Mouse (Mus musculus): ENCODE results near the gene Rasgef1c. TPM values are rescaled to one million over a fixed set of nuclear protein-coding genes. Genes with fewer than 3 reads are reported as not detected.

Gene Rasgef1c
- polyA plus RNA-seq, 1 experiment from 2014 or later, result 0.46 TPM

DNA sequence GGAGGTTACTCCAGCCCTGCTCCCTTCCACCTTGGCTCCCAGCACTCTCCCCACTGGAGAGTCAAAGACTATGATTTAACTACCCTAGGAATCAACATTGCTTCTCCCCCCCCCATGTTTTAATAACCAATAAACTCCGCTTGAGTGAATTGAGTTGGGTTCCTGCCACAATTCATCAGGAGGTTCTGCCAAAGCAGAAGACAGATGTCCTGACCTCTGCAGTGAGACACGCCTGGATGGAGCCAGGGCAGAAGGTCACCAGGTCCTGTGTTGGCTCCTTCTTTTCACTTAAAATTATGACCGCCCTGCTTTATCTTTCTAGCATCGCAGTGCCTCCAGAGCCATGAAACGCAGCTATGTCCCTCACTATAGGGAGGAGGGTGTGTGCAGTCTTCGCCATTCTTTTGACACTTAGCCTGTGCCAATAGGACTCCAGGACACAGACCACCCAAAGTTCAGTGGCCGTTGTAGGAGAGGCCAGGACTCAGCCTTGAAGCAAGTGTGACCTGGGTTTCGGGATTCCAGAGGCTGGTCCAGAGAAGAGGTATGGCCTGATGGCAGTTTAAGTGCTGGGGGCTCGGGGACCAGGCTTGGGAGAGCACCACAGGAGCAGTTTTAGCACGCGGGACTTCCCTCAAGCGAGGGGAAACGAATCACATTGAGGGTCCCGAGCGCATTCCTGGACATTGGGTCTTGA lies 525 bp upstream of the Rasgef1c start:
- no peak overlapping the region for H3K27ac ChIP-seq (ENCODE audit: low read depth)
- no peaks in the 10 kb centered on the region for H3K4me1 ChIP-seq (replicated peaks; ENCODE audit: control insufficient read depth, insufficient read depth, low read length)
- 19% methylated on average over 15 of the region's 15 CpGs for WGBS
- no peak overlapping the region; the same call in 1 of the 2 replicates for H3K9ac ChIP-seq (ENCODE audit: low read length)
- H3K9me3 ChIP-seq (ENCODE audit: control insufficient read depth, low read length), result 0 out of 2 replicates have a peak, but pooled peaks cover 3% of the 10 kb centered on the region
- peaks cover 37% of the 10 kb centered on the region for H3K27me3 ChIP-seq (replicated peaks; ENCODE audit: control insufficient read depth, insufficient read depth, low read length)
- peak overlapping the region; percentile 54 for H3K4me3 ChIP-seq (ENCODE audit: low read depth, low read length)
- peak overlapping the region; percentile 100 for H3K4me2 ChIP-seq (ENCODE audit: low read length)
- ATAC-seq (replicated peaks; ENCODE audit: low FRiP score, low TSS enrichment, low read depth) (peak; percentile 34; the same call in 1 of the 2 replicates), DNase-seq (ENCODE audit: low spot score) (peak; percentile 60)
- no peaks in the 10 kb centered on the region for H3K36me3 ChIP-seq (ENCODE audit: control insufficient read depth, insufficient read depth, low read length)

DNA sequence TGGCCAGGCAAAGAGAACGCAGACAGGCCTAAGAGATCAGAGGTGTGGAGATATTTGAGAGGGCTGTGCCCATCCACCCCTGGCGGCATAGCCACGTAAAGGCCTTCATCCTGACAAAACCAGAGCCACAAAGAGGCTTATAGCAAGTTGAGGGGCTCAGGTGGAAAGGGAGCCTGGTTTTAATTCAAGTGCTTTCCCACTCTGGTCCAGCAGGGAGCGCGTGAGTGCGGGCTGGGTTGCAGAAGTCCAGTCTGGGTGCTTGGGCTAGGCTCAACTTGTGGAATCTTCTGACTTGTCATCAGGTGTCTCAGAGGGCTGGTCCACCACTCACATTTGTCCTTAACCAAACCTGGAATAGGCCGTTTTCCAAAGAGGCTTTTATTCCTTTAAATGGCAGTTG lies 1.7 kb downstream of the Rasgef1c start:
- H3K27ac ChIP-seq (ENCODE audit: low read depth), result no peak overlapping the region
- no peak overlapping the region for H3K4me3 ChIP-seq (ENCODE audit: low read depth, low read length)
- no peak overlapping the region for H3K9ac ChIP-seq (ENCODE audit: low read length)
- no peaks in the 10 kb centered on the region for H3K4me1 ChIP-seq (replicated peaks; ENCODE audit: control insufficient read depth, insufficient read depth, low read length)
- peaks cover 37% of the 10 kb centered on the region for H3K27me3 ChIP-seq (replicated peaks; ENCODE audit: control insufficient read depth, insufficient read depth, low read length)
- H3K9me3 ChIP-seq (ENCODE audit: control insufficient read depth, low read length), result no peaks in the 10 kb centered on the region
- WGBS, result 10% methylated on average over 7 of the region's 7 CpGs
- H3K4me2 ChIP-seq (ENCODE audit: low read length), result no peak overlapping the region
- no peaks in the 10 kb centered on the region for H3K36me3 ChIP-seq (ENCODE audit: control insufficient read depth, insufficient read depth, low read length)
- no peak for ATAC-seq (replicated peaks; ENCODE audit: low FRiP score, low TSS enrichment, low read depth)
- DNase-seq (ENCODE audit: low spot score), result peak; percentile 83

DNA sequence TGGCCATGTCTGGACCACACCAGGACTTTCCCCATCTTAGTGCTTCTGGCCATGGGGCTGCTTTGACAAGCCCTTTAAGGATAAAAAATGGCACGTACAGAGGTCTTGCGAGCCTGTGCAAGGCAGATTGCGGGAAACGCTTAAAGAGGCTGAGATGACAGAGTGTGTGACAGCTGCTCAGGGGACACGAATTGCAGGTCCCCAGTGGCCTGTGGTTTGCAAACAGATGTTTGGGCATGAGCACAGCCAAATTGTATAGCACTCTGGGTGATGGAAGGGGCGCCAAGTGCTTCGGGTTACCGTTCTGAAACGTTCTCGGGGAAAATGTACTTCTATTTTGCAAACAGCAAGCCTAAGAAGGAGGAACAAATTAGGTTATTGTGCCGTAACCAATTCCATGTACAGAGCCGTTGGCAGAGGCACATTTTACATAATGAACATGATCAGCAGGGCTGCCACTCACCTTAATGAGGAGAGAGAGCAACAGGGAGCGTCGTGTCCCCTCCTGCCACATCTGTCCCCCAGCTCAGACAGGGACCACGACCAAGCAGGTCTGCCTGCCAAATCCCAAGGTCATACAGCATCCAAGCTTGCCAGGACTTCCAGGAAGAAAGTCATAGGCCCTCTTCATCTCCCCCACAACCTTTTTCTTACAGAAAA lies 17.0 kb downstream of the Rasgef1c start:
- 68% methylated on average over 15 of the region's 15 CpGs for WGBS
- H3K27ac ChIP-seq (ENCODE audit: low read depth), result no peak overlapping the region

DNA sequence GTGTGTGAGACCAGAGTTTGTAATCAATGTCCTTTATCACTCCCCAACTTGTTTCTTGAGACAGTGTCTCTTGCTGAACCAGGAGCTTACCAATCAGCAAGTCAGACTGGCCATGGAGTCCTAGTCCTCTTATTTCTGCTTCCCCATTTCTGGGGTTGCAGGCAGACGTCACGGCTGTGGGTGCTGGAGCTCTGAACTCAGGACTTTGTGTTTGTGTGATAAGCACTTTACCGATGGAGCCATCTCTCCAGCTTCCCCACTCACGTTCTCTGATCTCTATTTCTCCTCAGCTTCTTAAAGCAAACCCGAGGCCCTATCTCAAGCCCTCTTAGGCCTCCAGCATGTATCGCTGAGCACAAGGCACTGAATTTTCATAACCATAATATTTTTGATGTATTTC lies 17.7 kb downstream of the Rasgef1c start:
- no peak overlapping the region for H3K27ac ChIP-seq (ENCODE audit: low read depth)
- WGBS, result 83% methylated on average over 6 of the region's 6 CpGs
- no peak overlapping the region for H3K9ac ChIP-seq (ENCODE audit: low read length)
- no peaks in the 10 kb centered on the region for H3K4me1 ChIP-seq (replicated peaks; ENCODE audit: control insufficient read depth, insufficient read depth, low read length)
- H3K4me3 ChIP-seq (ENCODE audit: low read depth, low read length), result no peak overlapping the region
- no peak for ATAC-seq (replicated peaks; ENCODE audit: low FRiP score, low TSS enrichment, low read depth)
- H3K4me2 ChIP-seq (ENCODE audit: low read length), result no peak overlapping the region
- H3K36me3 ChIP-seq (ENCODE audit: control insufficient read depth, insufficient read depth, low read length), result no peaks in the 10 kb centered on the region
- H3K9me3 ChIP-seq (ENCODE audit: control insufficient read depth, low read length), result no peaks in the 10 kb centered on the region
- DNase-seq (ENCODE audit: low spot score), result no peak
- no peaks in the 10 kb centered on the region; the same call in 1 of the 2 replicates for H3K27me3 ChIP-seq (replicated peaks; ENCODE audit: control insufficient read depth, insufficient read depth, low read length)

More for the DNA sequence above, 17.0 kb downstream of the Rasgef1c start:
- H3K4me2 ChIP-seq (ENCODE audit: low read length), result no peak overlapping the region
- H3K4me3 ChIP-seq (ENCODE audit: low read depth, low read length), result no peak overlapping the region
- no peaks in the 10 kb centered on the region; the same call in 1 of the 2 replicates for H3K27me3 ChIP-seq (replicated peaks; ENCODE audit: control insufficient read depth, insufficient read depth, low read length)
- no peaks in the 10 kb centered on the region for H3K9me3 ChIP-seq (ENCODE audit: control insufficient read depth, low read length)
- no peak overlapping the region for H3K9ac ChIP-seq (ENCODE audit: low read length)
- DNase-seq (ENCODE audit: low spot score), result no peak
- no peak for ATAC-seq (replicated peaks; ENCODE audit: low FRiP score, low TSS enrichment, low read depth)
- H3K4me1 ChIP-seq (replicated peaks; ENCODE audit: control insufficient read depth, insufficient read depth, low read length), result no peaks in the 10 kb centered on the region
- no peaks in the 10 kb centered on the region for H3K36me3 ChIP-seq (ENCODE audit: control insufficient read depth, insufficient read depth, low read length)

DNA sequence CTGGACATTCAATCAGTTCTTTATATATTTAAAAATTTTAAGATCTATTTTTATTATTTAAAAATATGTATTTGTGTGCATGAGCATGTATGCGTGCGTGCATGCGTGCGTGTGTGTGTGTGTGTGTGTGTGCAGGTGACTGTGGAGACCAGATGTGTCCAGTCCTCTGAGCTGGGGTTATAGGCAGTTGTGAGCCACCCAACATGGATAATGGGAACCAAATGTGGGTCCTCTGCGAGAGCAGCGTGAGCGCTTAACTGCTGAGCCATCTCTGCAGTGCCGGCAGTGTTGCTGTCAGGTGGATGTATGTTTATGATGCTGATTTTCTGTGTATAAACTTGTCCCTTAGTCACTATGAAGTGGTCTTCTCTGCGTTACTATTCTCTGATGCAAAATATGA lies 21.9 kb downstream of the Rasgef1c start:
- WGBS, result 76% methylated on average over 9 of the region's 9 CpGs
- DNase-seq (ENCODE audit: low spot score) (no peak), ATAC-seq (replicated peaks; ENCODE audit: low FRiP score, low TSS enrichment, low read depth) (no peak)
- no peak overlapping the region for H3K4me3 ChIP-seq (ENCODE audit: low read depth, low read length)
- peaks cover 12% of the 10 kb centered on the region; the same call in 1 of the 2 replicates for H3K4me1 ChIP-seq (replicated peaks; ENCODE audit: control insufficient read depth, insufficient read depth, low read length)
- H3K27me3 ChIP-seq (replicated peaks; ENCODE audit: control insufficient read depth, insufficient read depth, low read length), result no peaks in the 10 kb centered on the region; the same call in 1 of the 2 replicates
- no peak overlapping the region for H3K4me2 ChIP-seq (ENCODE audit: low read length)
- H3K9me3 ChIP-seq (ENCODE audit: control insufficient read depth, low read length), result no peaks in the 10 kb centered on the region
- H3K27ac ChIP-seq (ENCODE audit: low read depth), result no peak overlapping the region
- no peak overlapping the region for H3K9ac ChIP-seq (ENCODE audit: low read length)
- H3K36me3 ChIP-seq (ENCODE audit: control insufficient read depth, insufficient read depth, low read length), result no peaks in the 10 kb centered on the region

DNA sequence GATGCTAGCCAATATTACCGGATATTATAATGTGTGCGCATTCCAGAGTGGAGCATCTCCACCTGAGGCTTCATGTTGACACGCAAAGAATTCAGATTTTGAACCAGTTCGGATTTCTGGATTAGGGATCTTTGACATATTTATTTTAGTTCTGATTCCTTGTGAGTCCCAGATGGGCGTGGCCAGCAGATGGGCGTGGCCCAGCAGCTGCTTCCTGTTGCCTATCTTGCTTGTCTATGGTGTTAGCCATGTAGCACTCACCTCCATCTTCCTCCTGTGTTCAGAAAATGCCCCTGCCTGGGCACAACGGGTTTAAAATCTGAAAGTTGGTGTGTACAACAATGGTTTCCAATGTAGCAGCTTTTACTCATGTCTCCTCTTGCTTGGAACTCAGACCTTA lies 24.5 kb downstream of the Rasgef1c start:
- Histone ChIP-seq H3K9ac (ENCODE audit: low read length) (no peak overlapping the region), H3K4me2 (ENCODE audit: low read length) (no peak overlapping the region), H3K27ac (ENCODE audit: low read depth) (no peak overlapping the region), H3K9me3 (ENCODE audit: control insufficient read depth, low read length) (no peaks in the 10 kb centered on the region), H3K4me1 (replicated peaks; ENCODE audit: control insufficient read depth, insufficient read depth, low read length) (peaks cover 13% of the 10 kb centered on the region), H3K4me3 (ENCODE audit: low read depth, low read length) (no peak overlapping the region), H3K36me3 (ENCODE audit: control insufficient read depth, insufficient read depth, low read length) (no peaks in the 10 kb centered on the region), H3K27me3 (replicated peaks; ENCODE audit: control insufficient read depth, insufficient read depth, low read length) (no peaks in the 10 kb centered on the region; the same call in 1 of the 2 replicates)
- ATAC-seq (replicated peaks; ENCODE audit: low FRiP score, low TSS enrichment, low read depth) (no peak), DNase-seq (ENCODE audit: low spot score) (no peak)
- 69% methylated on average over 7 of the region's 7 CpGs for WGBS

DNA sequence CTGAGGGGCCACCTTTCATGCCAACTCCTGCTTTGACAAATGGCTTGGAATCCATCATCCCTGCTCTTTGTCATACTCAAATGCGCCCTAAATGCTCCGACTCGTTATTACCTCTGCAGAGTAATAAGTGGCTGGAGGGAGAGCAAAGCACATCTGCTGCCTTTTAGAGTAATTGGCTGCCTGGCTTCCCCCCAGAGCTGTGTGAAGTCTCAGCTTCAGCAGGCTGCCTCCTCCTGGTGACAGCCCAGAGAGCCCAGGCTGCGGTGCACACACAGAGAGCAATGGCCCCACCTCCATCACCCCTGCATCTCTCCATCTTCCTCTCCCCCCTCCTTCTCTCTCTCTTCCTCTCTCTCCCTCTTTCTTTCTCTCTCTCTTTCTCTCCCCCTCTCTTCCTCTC lies 25.5 kb downstream of the Rasgef1c start:
- Histone ChIP-seq H3K4me3 (ENCODE audit: low read depth, low read length) (no peak overlapping the region), H3K4me1 (replicated peaks; ENCODE audit: control insufficient read depth, insufficient read depth, low read length) (peaks cover 22% of the 10 kb centered on the region), H3K27ac (ENCODE audit: low read depth) (no peak overlapping the region), H3K9ac (ENCODE audit: low read length) (no peak overlapping the region), H3K36me3 (ENCODE audit: control insufficient read depth, insufficient read depth, low read length) (no peaks in the 10 kb centered on the region), H3K9me3 (ENCODE audit: control insufficient read depth, low read length) (no peaks in the 10 kb centered on the region), H3K27me3 (replicated peaks; ENCODE audit: control insufficient read depth, insufficient read depth, low read length) (no peaks in the 10 kb centered on the region; the same call in 1 of the 2 replicates), H3K4me2 (ENCODE audit: low read length) (no peak overlapping the region)
- DNase-seq (ENCODE audit: low spot score) (no peak), ATAC-seq (replicated peaks; ENCODE audit: low FRiP score, low TSS enrichment, low read depth) (no peak)
- WGBS, result 19% methylated on average over 4 of the region's 4 CpGs

DNA sequence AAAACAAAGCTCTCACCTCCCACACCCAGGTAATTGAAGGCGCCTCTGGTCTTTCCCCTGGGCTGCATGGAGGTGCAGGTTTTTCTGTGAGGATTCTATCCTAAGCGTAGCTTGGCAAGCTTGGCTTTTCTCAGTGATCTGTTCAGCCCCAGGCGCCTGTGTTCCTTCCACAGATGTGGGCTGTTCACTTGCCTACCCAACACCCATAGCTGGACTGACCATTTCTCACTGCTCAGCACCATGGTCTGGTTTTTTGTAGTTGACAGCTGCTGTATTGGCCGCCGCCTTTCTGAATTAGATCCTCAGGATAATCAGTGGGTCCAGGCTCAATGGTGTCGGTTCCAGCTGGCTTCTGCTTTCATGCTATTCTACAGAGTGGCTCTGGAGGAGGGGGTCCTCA lies 26.0 kb downstream of the Rasgef1c start:
- H3K36me3 ChIP-seq (ENCODE audit: control insufficient read depth, insufficient read depth, low read length), result no peaks in the 10 kb centered on the region
- no peak overlapping the region for H3K4me2 ChIP-seq (ENCODE audit: low read length)
- DNase-seq (ENCODE audit: low spot score) (no peak), ATAC-seq (replicated peaks; ENCODE audit: low FRiP score, low TSS enrichment, low read depth) (no peak)
- no peak overlapping the region for H3K9ac ChIP-seq (ENCODE audit: low read length)
- 44% methylated on average over 6 of the region's 6 CpGs for WGBS
- no peak overlapping the region for H3K27ac ChIP-seq (ENCODE audit: low read depth)
- peaks cover 22% of the 10 kb centered on the region for H3K4me1 ChIP-seq (replicated peaks; ENCODE audit: control insufficient read depth, insufficient read depth, low read length)
- no peaks in the 10 kb centered on the region; the same call in 1 of the 2 replicates for H3K27me3 ChIP-seq (replicated peaks; ENCODE audit: control insufficient read depth, insufficient read depth, low read length)
- no peak overlapping the region for H3K4me3 ChIP-seq (ENCODE audit: low read depth, low read length)
- H3K9me3 ChIP-seq (ENCODE audit: control insufficient read depth, low read length), result no peaks in the 10 kb centered on the region
